In genomic region chr16:38652653-38653052, GRCm38 (mm10) we compare ENCODE assay signal across 20 mouse cellular contexts.
DNase-seq lines count a peak whose midpoint lies in the region; ATAC-seq and TF ChIP-seq lines count a peak whose summit lies in the region.
"Had no signal": no experiment of that assay in that cellular context is flagged by ENCODE, and none has a peak within 500 bp of the region (broad histone marks: within the 10 kb centered on the region; RNA-seq: fewer than 3 reads in every experiment).

No protein-coding gene starts in this region.

- no peaks in the 10 kb centered on the region for H3K9me3 ChIP-seq in heart, embryonic 14.5 days (ENCODE audit: control insufficient read depth, low read length)
- H3K9me3 ChIP-seq: forebrain, embryonic 10.5 days; hindbrain, embryonic 10.5 days; limb, embryonic 10.5 days; megakaryocyte, embryonic 14.5 days had no signal

- no peak for TF ChIP-seq CTCF in gastrocnemius, adult 2 months (IDR thresholded peaks at IDR 0.05)
- TF ChIP-seq CTCF in layer of hippocampus, adult 2 months (conservative IDR thresholded peaks at IDR 0.05), result no peak

- intact Hi-C loops in gastrocnemius, adult 2 months (cut with DNase I), result no loop called here
- intact Hi-C loops in heart, postnatal 10 days (cut with DNase I), result no loop called here

- H3K27ac ChIP-seq in gastrocnemius, adult 2 months, result peak overlapping the region; percentile 83
- peak overlapping the region; percentile 92 to 95; a peak in 3 of 4 replicates for H3K27ac ChIP-seq in heart, embryonic 14.5 days (replicated peaks in 1 of 2; ENCODE audit: control insufficient read depth in 1 of 2, insufficient read depth in 1 of 2, low read depth in 2 of 2, low read length in 2 of 2)
- peak overlapping the region; percentile 51; the same call in 1 of the 2 replicates for H3K27ac ChIP-seq in layer of hippocampus, adult 2 months
- H3K27ac ChIP-seq in brown adipose tissue, adult 24 weeks (replicated peaks; ENCODE audit: low read depth, low read length), result peak overlapping the region; percentile 85

- H3K4me1 ChIP-seq in heart, embryonic 14.5 days (ENCODE audit: control insufficient read depth in 2 of 2, insufficient read depth in 2 of 2, low read length in 2 of 2), result peaks cover 62 to 74% of the 10 kb centered on the region in 2 experiments
- H3K4me1 ChIP-seq in brown adipose tissue, adult 24 weeks (ENCODE audit: control insufficient read depth, insufficient read depth, insufficient read length, low read length), result peaks cover 55% of the 10 kb centered on the region

- 45% methylated on average over 5 of the region's 5 CpGs for WGBS in heart, embryonic 14.5 days

- no peak for ATAC-seq in heart, embryonic 14.5 days (ENCODE audit: insufficient number of reproducible peaks, insufficient read depth, low FRiP score, low read depth)
- ATAC-seq: forebrain, embryonic 16.5 days; hindbrain, embryonic 16.5 days; midbrain, embryonic 16.5 days had no signal

- H3K4me3 ChIP-seq in gastrocnemius, adult 2 months, result peak overlapping the region; percentile 44; the same call in 1 of the 2 replicates
- no peak overlapping the region for H3K4me3 ChIP-seq in heart, embryonic 14.5 days (ENCODE audit: control insufficient read depth in 1 of 2, insufficient read depth in 1 of 2, low read depth in 1 of 2, low read length in 2 of 2)
- no peak overlapping the region for H3K4me3 ChIP-seq in layer of hippocampus, adult 2 months
- no peak overlapping the region for H3K4me3 ChIP-seq in brown adipose tissue, adult 24 weeks (ENCODE audit: insufficient read depth, low read depth, low read length)
- H3K4me3 ChIP-seq: forebrain, embryonic 10.5 days; hindbrain, embryonic 10.5 days; limb, embryonic 10.5 days; megakaryocyte, embryonic 14.5 days; myocyte had no signal

- no peaks in the 10 kb centered on the region for H3K36me3 ChIP-seq in heart, embryonic 14.5 days (ENCODE audit: control insufficient read depth, insufficient read depth, low read length)
- H3K36me3 ChIP-seq: forebrain, embryonic 10.5 days; hindbrain, embryonic 10.5 days; limb, embryonic 10.5 days had no signal

- H3K9ac ChIP-seq in heart, embryonic 14.5 days (ENCODE audit: low read length), result peak overlapping the region; percentile 34; the same call in 1 of the 2 replicates
- H3K9ac ChIP-seq: liver, postnatal 0 days had no signal

- no peaks in the 10 kb centered on the region for H3K27me3 ChIP-seq in heart, embryonic 14.5 days (ENCODE audit: control insufficient read depth, insufficient read depth, low read length)

- H3K4me2 ChIP-seq in heart, embryonic 14.5 days (ENCODE audit: low read length), result peak overlapping the region; percentile 62
- H3K4me2 ChIP-seq: liver, embryonic 11.5 days had no signal

- no peak for DNase-seq in gastrocnemius, adult 2 months
- DNase-seq in gastrocnemius, adult 8-10 months (ENCODE audit: low spot score in 2 of 2), result no peak
- no peak for DNase-seq in heart, postnatal 10 days
- no peak for DNase-seq in layer of hippocampus, adult 2 months (ENCODE audit: low spot score in 2 of 2)
- DNase-seq in layer of hippocampus, postnatal 14 days (ENCODE audit: low spot score in 2 of 2), result no peak
- DNase-seq in B cell, adult 2 months, result no peak
- DNase-seq: cerebellum, adult 18-20 months; cerebellum, postnatal 14 days had no signal
